23 mouse cellular contexts compared by ENCODE assay signal in genomic region chr1:39842218-39843007, GRCm38 (mm10). TPM values are rescaled to one million over a fixed set of nuclear protein-coding genes. Genes with fewer than 3 reads are reported as not detected.
DNase-seq lines count a peak whose midpoint lies in the region; ATAC-seq and TF ChIP-seq lines count a peak whose summit lies in the region.
"Had no signal": no experiment of that assay in that cellular context is flagged by ENCODE, and none has a peak within 500 bp of the region (broad histone marks: within the 10 kb centered on the region; RNA-seq: fewer than 3 reads in every experiment).

No protein-coding gene starts in this region.

- H3K79me2 ChIP-seq in CH12.LX (replicated peaks; ENCODE audit: control insufficient read depth, extremely low read depth, insufficient read depth, poor library complexity, severe bottlenecking), result no peaks in the 10 kb centered on the region

- no peaks in the 10 kb centered on the region for H3K36me3 ChIP-seq in CH12.LX (replicated peaks in 1 of 2; ENCODE audit: control insufficient read depth in 1 of 2, insufficient read depth in 1 of 2, low read length in 1 of 2)
- no peaks in the 10 kb centered on the region for H3K36me3 ChIP-seq in liver, embryonic 11.5 days (ENCODE audit: control insufficient read depth, insufficient read depth, low read length)
- no peaks in the 10 kb centered on the region for H3K36me3 ChIP-seq in forebrain, embryonic 12.5 days (replicated peaks)
- H3K36me3 ChIP-seq: heart, embryonic 13.5 days had no signal

- in situ Hi-C loops in CH12.LX (cut with MboI; ENCODE audit: low pct_ligation_motif_present, low pct_unique_long_range_greater_than_20kb, low sequenced_read_pairs), result no loop called here

- 62% methylated on average over 14 of the region's 14 CpGs for WGBS in liver, embryonic 11.5 days
- 87% methylated on average over 14 of the region's 14 CpGs for WGBS in forebrain, embryonic 12.5 days

- H3K9ac ChIP-seq in CH12.LX (ENCODE audit: insufficient read depth, low read depth), result no peak overlapping the region
- H3K9ac ChIP-seq in liver, embryonic 11.5 days (ENCODE audit: low read depth, low read length), result no peak overlapping the region
- no peak overlapping the region for H3K9ac ChIP-seq in forebrain, embryonic 12.5 days
- H3K9ac ChIP-seq: heart, embryonic 13.5 days had no signal

- H3K27me3 ChIP-seq in CH12.LX (replicated peaks), result peaks cover 11% of the 10 kb centered on the region
- H3K27me3 ChIP-seq in liver, embryonic 11.5 days (replicated peaks; ENCODE audit: control insufficient read depth, insufficient read depth, low read length), result no peaks in the 10 kb centered on the region
- no peaks in the 10 kb centered on the region for H3K27me3 ChIP-seq in forebrain, embryonic 12.5 days
- H3K27me3 ChIP-seq: heart, embryonic 13.5 days had no signal

- no peak for TF ChIP-seq CTCF in CH12.LX (conservative IDR thresholded peaks at IDR 0.05 in 1 of 2, IDR thresholded peaks at IDR 0.05 in 1 of 2; ENCODE audit: low read depth in 2 of 2, low read length in 2 of 2)

- intact Hi-C loops in heart, postnatal 36 days (cut with DNase I), result no loop called here

- no peak for TF ChIP-seq POLR2A in CH12.LX (IDR thresholded peaks at IDR 0.05; ENCODE audit: low read depth, low read length)

- peak; percentile 89 for DNase-seq in CD4-positive, CD25-positive, alpha-beta regulatory T cell, adult 2 months (ENCODE audit: low read depth, low spot score)
- DNase-seq in CH12.LX (ENCODE audit: extremely low read depth) (peak; percentile 85), adipocyte (ENCODE audit: low spot score) (no peak)
- no peak for DNase-seq in liver, embryonic 11.5 days (ENCODE audit: low spot score)
- no peak for DNase-seq in heart, postnatal 36 days
- DNase-seq: cerebellum, adult 9-11 months; heart, adult 11 months; heart, postnatal 4 days; kidney, adult 2 months; kidney, postnatal 4 days; lung, postnatal 10 days had no signal

- no peak overlapping the region for H3K4me3 ChIP-seq in CH12.LX (replicated peaks in 1 of 3; ENCODE audit: low read depth in 2 of 3, low read length in 2 of 3, poor library complexity in 1 of 3)
- H3K4me3 ChIP-seq in liver, embryonic 11.5 days (ENCODE audit: low read depth, low read length), result no peak overlapping the region
- no peak overlapping the region for H3K4me3 ChIP-seq in forebrain, embryonic 12.5 days (replicated peaks)
- H3K4me3 ChIP-seq: heart, embryonic 13.5 days had no signal

- peak; percentile 73 for TF ChIP-seq EP300 in CH12.LX (IDR thresholded peaks at IDR 0.05; ENCODE audit: low read length)

- dilution Hi-C loops in CH12.LX (cut with MboI; ENCODE audit: extremely low pct_ligation_motif_present, extremely low pct_unique_long_range_greater_than_20kb, low sequenced_read_pairs), result no loop called here

- H3K4me1 ChIP-seq in CH12.LX (ENCODE audit: control insufficient read depth in 1 of 2, insufficient read depth in 2 of 2), result peaks cover 18 to 53% of the 10 kb centered on the region in 2 experiments
- H3K4me1 ChIP-seq in liver, embryonic 11.5 days (replicated peaks; ENCODE audit: control insufficient read depth, insufficient read depth, low read length), result peaks cover 18% of the 10 kb centered on the region
- H3K4me1 ChIP-seq in forebrain, embryonic 12.5 days, result peaks cover 30% of the 10 kb centered on the region

- H3K27ac ChIP-seq in CH12.LX (ENCODE audit: insufficient read depth, low read depth), result no peak overlapping the region
- H3K27ac ChIP-seq in liver, embryonic 11.5 days (ENCODE audit: low read depth, low read length), result no peak overlapping the region
- no peak overlapping the region for H3K27ac ChIP-seq in forebrain, embryonic 12.5 days
- H3K27ac ChIP-seq: heart, embryonic 13.5 days; stomach, postnatal 0 days had no signal

- peak overlapping the region; percentile 63 for H3K4me2 ChIP-seq in CH12.LX (ENCODE audit: insufficient read depth, low read depth, poor library complexity, severe bottlenecking)
- no peak overlapping the region for H3K4me2 ChIP-seq in liver, embryonic 11.5 days
- H3K4me2 ChIP-seq in forebrain, embryonic 12.5 days, result no peak overlapping the region
- H3K4me2 ChIP-seq: heart, embryonic 13.5 days had no signal

- TF ChIP-seq RAD21 in CH12.LX (IDR thresholded peaks at IDR 0.05; ENCODE audit: low read depth, low read length), result no peak

- no peaks in the 10 kb centered on the region for H3K9me3 ChIP-seq in CH12.LX (replicated peaks; ENCODE audit: low read length)
- no peaks in the 10 kb centered on the region for H3K9me3 ChIP-seq in liver, embryonic 11.5 days (ENCODE audit: control insufficient read depth, low read length)
- H3K9me3 ChIP-seq in forebrain, embryonic 12.5 days, result no peaks in the 10 kb centered on the region
- H3K9me3 ChIP-seq: heart, embryonic 13.5 days had no signal

- peak; percentile 76 for ATAC-seq in liver, embryonic 11.5 days (replicated peaks; ENCODE audit: low FRiP score)
- peak; percentile 84 for ATAC-seq in megakaryocyte-erythroid progenitor cell, adult 5-6 weeks (replicated peaks; ENCODE audit: low FRiP score, low TSS enrichment, poor library complexity, severe bottlenecking)
- ATAC-seq in forebrain, embryonic 12.5 days (ENCODE audit: low FRiP score), result no peak
- ATAC-seq: forebrain, embryonic 14.5 days; hindbrain, embryonic 16.5 days had no signal

TF ChIP-seq in CH12.LX, 34 proteins besides CTCF, POLR2A, EP300 and RAD21:
- TF ChIP-seq TBP (conservative IDR thresholded peaks at IDR 0.05; ENCODE audit: low read depth, low read length), result no peak
- TF ChIP-seq ZKSCAN1 (IDR thresholded peaks at IDR 0.05; ENCODE audit: borderline replicate concordance, low read depth, low read length), result no peak
- no peak for TF ChIP-seq NELFE (IDR thresholded peaks at IDR 0.05; ENCODE audit: low read depth, low read length)
- TF ChIP-seq MEF2A (IDR thresholded peaks at IDR 0.05; ENCODE audit: borderline replicate concordance, low read depth, low read length), result peak; percentile 79
- no peak for TF ChIP-seq SMC3 (IDR thresholded peaks at IDR 0.05; ENCODE audit: low read depth, low read length)
- peak; percentile 74 for TF ChIP-seq JUND (conservative IDR thresholded peaks at IDR 0.05; ENCODE audit: low read depth, low read length)
- peak; percentile 81 for TF ChIP-seq ZNF384 (IDR thresholded peaks at IDR 0.05; ENCODE audit: low read depth, low read length)
- peak; percentile 34; the same call in 1 of the 2 replicates for TF ChIP-seq MYC (IDR thresholded peaks at IDR 0.05; ENCODE audit: low read depth, low read length)
- no peak for TF ChIP-seq UBTF (IDR thresholded peaks at IDR 0.05; ENCODE audit: low read depth, low read length)
- peak; percentile 58 for TF ChIP-seq SIN3A (IDR thresholded peaks at IDR 0.05; ENCODE audit: low read length)
- no peak for TF ChIP-seq POLR2AphosphoS2 (IDR thresholded peaks at IDR 0.05; ENCODE audit: low read depth, low read length)
- peak; percentile 17; the same call in 1 of the 2 replicates for TF ChIP-seq ETS1 (conservative IDR thresholded peaks at IDR 0.05; ENCODE audit: low read depth, low read length)
- TF ChIP-seq JUN (IDR thresholded peaks at IDR 0.05; ENCODE audit: insufficient read depth, low read depth, low read length), result peak; percentile 56; the same call in 1 of the 2 replicates
- no peak for TF ChIP-seq MAZ (IDR thresholded peaks at IDR 0.05; ENCODE audit: low read depth, low read length)
- peak; percentile 21; the same call in 1 of the 2 replicates for TF ChIP-seq MAX (IDR thresholded peaks at IDR 0.05; ENCODE audit: low read length)
- peak; percentile 52 for TF ChIP-seq TCF12 (IDR thresholded peaks at IDR 0.05; ENCODE audit: low read depth, low read length)
- TF ChIP-seq IRF4 (IDR thresholded peaks at IDR 0.05; ENCODE audit: low read depth, low read length), result peak; percentile 91
- TF ChIP-seq GABPA (IDR thresholded peaks at IDR 0.05; ENCODE audit: insufficient replicate concordance, low read depth, low read length), result no peak
- no peak for TF ChIP-seq ELF1 (IDR thresholded peaks at IDR 0.05; ENCODE audit: low read depth, low read length)
- 0 out of 2 replicates have a peak, but pooled peaks have one; percentile 55 for TF ChIP-seq MAFK (IDR thresholded peaks at IDR 0.05; ENCODE audit: insufficient replicate concordance, low read length)
TF ChIP-seq in CH12.LX: peak in this region for 11.

RNA-seq across cellular contexts. Expression of gene Gm3646, which starts 37.3 kb away (rescaled TPM):
- total RNA-seq in CH12.LX (2012; rRNA removed) (not detected in 2 replicates), CH12.LX (2014; rRNA removed) (not detected in 2 replicates)
- polyA plus RNA-seq in CH12.LX (2012; ENCODE audit: insufficient read length, low read depth), result not detected in 2 replicates
- polyA plus RNA-seq in liver, embryonic 11.5 days (2014; fragmentation: Nextera tagmentation; extraction: Ambion mirVana), result not detected in 2 replicates
- not detected in 2 replicates for total RNA-seq in megakaryocyte-erythroid progenitor cell, adult 5-6 weeks (2014; fragmentation: Nextera tagmentation)
- total RNA-seq in megakaryocyte-erythroid progenitor cell, adult 5-6 weeks (2017), result not detected in 2 replicates
- total RNA-seq in heart, postnatal 36 days (2021), result 1 to 10 TPM; 5.4 to 7.2 TPM
- polyA plus RNA-seq in forebrain, embryonic 12.5 days (2016; fragmentation: Nextera tagmentation; extraction: Ambion mirVana), result not detected in 2 replicates
- total RNA-seq: adrenal gland, adult 18-20 months; layer of hippocampus, postnatal 10 days; monocyte, adult 5-6 weeks had no signal
- polyA plus RNA-seq: forebrain, embryonic 14.5 days; hindbrain, embryonic 16.5 days; kidney, adult 2 months; limb, embryonic 14.5 days; neural tube, embryonic 14.5 days; small intestine, adult 2 months had no signal

RNA-seq across cellular contexts. Expression of gene Map4k4, which starts 58.3 kb away (rescaled TPM):
- total RNA-seq in CH12.LX (2012; rRNA removed) (33.3 and 41.0 TPM in 2 replicates), CH12.LX (2014; rRNA removed) (20.3 and 21.8 TPM in 2 replicates)
- 46.3 and 47.0 TPM in 2 replicates for polyA plus RNA-seq in CH12.LX (2012; ENCODE audit: insufficient read length, low read depth)
- 12.5 and 13.6 TPM in 2 replicates for polyA plus RNA-seq in liver, embryonic 11.5 days (2014; fragmentation: Nextera tagmentation; extraction: Ambion mirVana)
- total RNA-seq in megakaryocyte-erythroid progenitor cell, adult 5-6 weeks (2014; fragmentation: Nextera tagmentation), result 20.4 and 29.0 TPM in 2 replicates
- 29.6 and 49.0 TPM in 2 replicates for total RNA-seq in megakaryocyte-erythroid progenitor cell, adult 5-6 weeks (2017)
- 100 to 1,000 TPM; 158 to 163 TPM for total RNA-seq in heart, postnatal 36 days (2021)
- polyA plus RNA-seq in forebrain, embryonic 12.5 days (2016; fragmentation: Nextera tagmentation; extraction: Ambion mirVana), result 55.9 and 73.9 TPM in 2 replicates

Comparison
In these comparisons a context has a peak if more than half of its experiments do, and no peak if none do; other contexts are left out.
1. DNase-seq: peak in CD4-positive, CD25-positive, alpha-beta regulatory T cell, adult 2 months (single experiment) and CH12.LX (single experiment); none in liver, embryonic 11.5 days (single experiment), adipocyte (single experiment) and heart, postnatal 36 days (0 of 2).
2. RNA of gene Gm3646, which starts 37.3 kb away (total RNA-seq): 5.4 to 7.2 TPM in heart, postnatal 36 days; not detected in CH12.LX and not detected in megakaryocyte-erythroid progenitor cell, adult 5-6 weeks; every median in the first group is over 4 times any median in the second.